Mouse (Mus musculus): ENCODE results near the gene Ints3.

The Ints3 gene

DNA sequence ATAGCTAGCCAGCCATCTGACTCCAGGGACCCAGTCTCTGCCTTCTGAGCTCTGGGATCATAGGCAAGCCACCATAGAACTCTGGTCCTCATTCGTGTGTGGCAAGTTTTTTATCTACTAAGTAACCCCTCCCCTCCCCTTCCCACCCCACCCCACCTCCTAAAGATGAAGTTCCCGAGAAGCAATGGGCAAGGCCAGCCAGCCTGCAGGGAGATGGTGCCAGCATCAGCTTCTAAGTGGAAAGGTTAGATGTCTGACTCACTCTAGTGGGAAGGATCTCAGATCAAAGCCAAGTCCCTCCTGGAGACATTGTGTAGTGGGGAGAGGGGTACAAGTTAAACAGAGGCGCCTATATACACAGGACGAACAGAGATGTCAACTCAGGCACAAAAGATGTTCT lies 42.4 kb downstream of the Ints3 start:
- DNase-seq (ENCODE audit: low spot score in 2 of 2) = no peak

DNA sequence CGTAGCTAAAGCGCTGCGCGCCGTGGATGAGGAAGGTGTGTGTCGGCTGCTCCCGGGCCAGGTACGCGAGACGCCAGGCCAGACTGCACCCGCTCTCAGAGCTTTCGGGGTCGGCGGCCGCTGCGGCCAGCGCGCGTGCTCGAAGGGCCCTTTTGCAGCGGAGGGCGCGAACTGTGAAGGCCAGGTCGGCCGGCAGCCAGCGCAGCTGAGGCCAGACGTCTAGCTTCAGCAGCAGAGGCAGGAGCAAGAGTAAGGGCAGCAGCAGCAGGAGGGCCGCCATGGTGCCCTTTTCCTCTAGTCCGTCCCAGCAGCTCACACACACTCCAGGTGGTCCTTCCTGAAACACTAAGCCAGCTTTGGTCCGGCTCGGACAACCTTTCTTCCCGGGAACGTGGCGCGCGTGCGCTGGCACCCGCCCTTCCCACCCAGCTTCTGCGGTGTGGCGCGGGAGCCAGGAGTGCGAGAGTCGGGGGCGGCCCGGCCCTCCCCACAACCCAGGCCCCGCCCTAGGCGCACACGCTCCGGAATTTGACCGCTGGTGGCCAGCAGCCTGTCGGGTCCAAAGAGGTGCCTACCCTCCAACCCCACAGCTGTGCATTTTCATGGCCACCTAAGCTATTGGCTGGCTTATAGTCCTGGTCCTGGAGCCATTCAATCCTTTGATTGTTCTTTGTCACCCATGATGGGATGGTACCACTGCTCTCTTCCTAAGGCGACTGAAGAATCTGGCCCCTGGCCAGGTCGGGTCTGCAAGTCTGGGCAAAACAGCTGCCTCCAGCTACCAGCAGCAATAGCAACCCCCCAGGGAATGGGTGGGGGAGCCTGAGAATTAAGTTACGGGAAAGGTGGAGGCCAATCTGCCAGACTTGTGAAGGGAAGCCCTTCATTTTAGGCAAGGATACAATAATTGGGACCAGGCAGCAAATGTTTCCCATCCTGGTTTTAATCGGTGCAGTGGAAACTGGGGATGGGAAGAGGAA lies 43.6 kb downstream of the Ints3 start, which contains the start of gene Slc27a3:
TSS of gene Slc27a3 (minus strand) at position 428 of the 980 bp plus-strand sequence.
- DNase-seq (ENCODE audit: low spot score in 2 of 2) = no peak

DNA sequence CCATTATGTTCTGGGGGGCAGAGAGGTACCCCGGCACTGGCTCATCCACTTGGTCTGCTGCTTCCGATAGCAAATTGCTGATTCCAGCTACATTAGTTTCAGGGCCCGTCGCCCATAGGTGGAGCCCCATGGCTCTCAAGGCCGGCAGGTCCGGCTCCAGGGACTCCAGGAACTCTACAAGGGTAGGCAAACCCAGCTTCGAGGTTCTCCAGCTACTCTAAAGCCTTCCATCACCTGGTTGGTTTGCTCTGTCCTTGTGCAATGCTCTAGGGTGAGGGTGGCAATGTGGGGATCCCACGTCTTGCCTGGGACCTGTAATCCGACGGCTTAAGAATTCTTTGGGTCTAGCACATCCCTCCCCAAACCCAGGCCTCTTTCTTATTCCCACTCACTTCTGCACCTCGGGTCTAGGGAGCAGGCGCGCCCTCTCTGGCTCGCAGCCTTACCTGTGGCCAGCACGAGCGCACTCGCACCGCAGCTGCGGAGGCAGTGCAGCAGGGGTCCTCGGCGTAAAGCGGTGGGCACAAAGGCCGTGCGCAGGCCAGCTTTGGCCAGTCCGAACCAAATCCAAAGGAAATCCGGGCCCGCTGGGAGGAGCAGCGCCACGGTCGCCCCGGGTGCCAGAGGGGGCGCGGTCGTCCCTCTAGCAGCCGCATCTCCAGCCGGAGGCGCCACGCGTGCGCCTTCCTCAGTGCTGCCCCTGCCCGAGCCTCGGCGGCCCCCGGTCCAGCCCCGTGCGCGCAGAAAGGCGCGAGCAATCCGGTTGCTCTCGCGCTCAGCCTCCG lies 44.5 kb downstream of the Ints3 start:
- no peak for DNase-seq (ENCODE audit: low spot score in 2 of 2)

DNA sequence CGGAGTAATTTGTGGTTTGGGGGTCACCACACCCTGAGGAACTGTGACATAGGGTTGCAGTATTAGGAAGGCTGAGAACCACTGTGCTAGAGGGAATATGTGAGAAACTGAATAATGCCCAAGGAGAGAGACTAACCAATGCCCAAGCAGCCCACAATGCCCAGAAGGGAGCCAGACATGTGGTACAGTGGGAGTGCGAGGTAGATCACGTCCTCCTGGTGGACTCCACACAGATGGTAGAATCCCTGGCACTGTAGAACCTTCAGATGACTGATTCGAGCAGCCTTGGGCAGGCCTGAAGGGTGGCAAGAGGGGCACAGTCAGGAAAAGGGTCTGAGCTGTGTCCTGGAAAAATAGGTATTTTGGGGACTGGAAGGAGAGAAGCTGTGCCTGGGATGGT lies 45.2 kb downstream of the Ints3 start:
- no peak for DNase-seq (ENCODE audit: low spot score in 2 of 2)

DNA sequence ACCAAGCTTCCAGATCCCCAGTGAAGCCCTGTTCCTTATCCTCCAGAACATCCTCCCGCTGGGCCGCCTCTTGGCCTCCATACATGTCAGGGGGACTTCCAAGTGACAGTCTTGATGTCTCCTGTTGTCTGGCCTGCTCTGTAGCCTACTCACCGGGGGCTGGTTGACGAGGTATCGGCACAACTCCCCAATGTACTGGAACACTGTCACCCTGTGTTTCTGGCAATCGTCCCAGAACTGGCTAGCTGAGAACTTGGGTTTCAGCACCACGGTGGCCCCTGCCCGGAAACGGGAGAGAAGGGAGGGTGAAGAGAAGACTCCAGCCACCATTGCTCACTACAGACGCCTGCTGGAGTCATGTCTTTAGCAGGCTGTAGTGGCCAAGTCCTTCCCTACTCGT lies 45.9 kb downstream of the Ints3 start:
- DNase-seq (ENCODE audit: low spot score in 2 of 2) = no peak

DNA sequence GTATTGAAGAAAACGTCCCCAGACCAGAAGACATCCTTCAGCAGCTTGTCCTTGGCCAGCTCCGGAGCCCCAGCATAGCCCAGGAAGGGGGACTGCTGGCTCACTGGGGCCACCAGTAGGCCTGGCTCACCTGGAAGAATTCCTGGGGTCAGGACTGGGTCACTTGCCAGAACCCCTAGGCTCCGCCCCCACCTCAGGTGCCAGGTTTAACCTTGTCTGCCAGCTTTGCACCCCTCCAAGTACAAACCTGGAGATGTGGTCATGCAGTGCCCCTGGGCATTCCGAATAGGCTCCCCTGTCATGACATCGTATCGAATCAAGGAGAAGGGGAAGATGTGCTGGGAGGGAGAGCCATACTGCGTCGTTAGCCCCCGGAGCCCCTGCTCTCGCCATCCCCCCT lies 46.6 kb downstream of the Ints3 start:
- no peak for DNase-seq (ENCODE audit: low spot score in 2 of 2)

DNA sequence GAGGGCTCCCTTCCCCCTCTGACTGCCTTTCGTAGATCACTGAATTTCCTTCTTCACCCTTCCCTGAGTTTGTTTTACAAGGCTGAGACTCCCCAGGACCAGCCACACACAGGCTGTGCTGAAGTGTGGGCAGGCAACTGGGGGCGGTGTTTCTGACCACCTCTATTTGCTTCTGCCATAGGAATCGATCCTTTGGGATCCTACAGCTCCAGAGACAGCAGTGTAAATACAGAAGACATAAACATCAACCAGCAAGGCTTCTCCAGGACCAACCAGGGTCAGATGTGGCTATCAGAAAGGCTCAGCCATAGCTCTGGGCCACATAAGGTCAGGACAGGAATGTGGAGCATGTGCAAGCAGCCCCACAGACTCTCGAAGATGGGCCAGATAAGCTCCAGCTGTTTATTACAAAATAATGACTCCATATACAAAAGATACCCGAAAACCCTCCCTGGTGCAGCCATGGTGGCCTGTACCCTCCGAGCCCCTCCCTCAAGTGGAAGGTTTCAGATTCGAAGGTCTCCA lies 48.5 kb downstream of the Ints3 start:
- no peak for DNase-seq (ENCODE audit: low spot score in 2 of 2)

DNA sequence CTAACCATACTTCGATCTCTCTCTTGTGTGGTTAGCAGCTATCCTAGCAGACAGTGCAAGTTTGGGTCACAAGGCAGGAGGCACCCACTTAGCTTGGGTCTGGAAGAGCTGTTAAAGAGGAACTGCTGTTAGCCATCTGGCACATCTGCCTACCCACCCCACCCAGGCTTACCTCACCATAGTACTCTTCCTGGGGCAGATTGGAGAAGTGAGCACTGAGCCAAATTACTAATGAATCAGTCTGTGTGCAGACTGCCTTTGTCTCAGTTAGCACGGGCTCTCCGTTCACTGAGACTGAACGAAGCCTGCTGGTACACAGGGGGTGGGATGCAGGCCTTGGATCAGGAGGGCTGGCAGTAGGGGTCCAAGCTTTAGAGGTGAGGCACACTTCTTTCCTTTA lies 49.7 kb downstream of the Ints3 start:
- peak; percentile 76 to 79 for DNase-seq (ENCODE audit: low spot score in 2 of 2)

DNA sequence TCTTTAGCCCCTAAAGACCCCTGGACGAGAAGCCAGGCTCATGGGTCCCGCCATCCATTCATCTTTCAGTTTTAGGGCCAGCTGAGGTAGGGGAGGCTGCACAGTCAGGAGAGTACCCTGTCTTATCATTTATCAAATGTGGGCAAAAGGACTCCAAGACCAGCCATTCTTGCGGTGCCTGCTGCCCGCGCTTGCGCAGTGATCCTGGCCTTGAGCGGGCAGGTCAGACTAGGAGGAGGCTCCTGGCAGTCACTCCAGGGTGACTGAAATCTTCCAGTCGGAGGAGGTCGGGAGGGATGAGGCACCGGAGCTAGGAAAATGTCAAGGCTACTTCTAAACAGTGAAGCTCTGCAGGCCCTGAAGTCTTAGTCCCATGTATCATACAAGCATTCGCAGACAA lies 51.7 kb downstream of the Ints3 start:
- no peak for DNase-seq (ENCODE audit: low spot score in 2 of 2)

DNA sequence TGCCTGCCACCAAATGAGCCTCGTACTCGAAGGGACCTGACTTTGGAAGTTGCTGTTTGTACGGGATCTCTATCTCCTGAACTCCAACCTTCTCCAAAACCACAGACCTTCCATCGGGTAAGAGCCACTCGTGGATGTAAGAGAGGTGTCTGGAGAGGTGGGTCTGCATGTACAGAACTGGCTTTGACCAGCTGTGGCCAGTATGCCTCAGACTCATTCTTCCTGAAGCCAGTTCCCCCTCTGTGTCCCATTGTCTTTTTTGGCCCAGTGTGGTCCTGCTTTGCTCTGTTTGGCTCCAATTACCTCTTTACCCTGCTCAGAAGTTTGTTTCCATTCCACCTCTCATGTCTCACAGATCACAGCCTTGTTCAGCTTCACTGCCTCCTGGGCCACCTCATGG lies 54.9 kb downstream of the Ints3 start:
- no peak for DNase-seq (ENCODE audit: low spot score in 2 of 2)

DNA sequence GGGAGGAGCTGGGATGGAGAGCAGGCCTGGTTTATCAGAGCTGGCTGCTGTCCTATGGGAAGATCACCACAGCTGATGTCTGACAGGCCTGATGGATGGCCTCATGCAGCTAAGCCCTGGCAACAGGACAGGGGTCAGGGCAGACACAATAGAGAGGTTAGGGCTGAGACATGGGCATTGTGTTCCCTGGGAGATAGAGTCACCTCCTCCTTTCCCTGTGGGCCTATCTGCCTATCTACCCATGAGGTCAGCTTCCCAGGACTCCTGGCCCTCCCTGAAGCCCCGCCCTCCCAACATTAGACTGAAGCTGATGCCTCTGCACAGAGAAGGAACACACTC lies 57.2 kb downstream of the Ints3 start:
- DNase-seq (ENCODE audit: low spot score in 2 of 2) = no peak

DNA sequence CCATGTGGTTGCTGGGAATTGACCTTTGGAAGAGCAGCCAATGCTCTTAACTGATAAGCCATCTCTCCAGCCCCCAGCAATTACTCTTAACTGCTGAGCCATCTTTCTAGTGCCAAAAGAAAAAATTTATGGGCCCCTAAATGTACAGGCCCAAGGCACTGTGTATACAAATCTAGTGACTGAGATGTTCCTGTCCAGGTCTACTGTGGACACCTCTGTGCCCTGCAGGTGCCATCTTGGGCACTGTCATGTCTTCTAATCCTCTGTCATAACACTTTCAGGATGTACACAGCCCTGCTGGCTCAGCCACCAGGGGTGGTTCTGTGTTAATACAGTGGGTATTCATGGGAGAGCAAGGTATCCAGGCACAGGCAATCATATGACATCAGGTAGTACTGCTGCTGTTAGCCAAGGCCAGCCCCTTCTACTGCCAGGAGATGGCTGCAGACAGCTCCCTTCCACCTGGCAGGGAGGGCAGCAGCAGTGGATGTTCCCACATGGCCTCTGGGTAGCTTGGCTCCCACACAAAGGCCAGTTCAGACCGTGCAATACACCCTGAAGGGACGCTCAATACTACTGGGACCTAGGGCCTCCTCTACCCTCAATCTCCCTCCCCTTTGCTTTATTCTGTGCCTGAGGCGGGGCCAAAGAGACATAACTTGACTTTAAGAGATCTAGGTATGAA lies 57.7 kb downstream of the Ints3 start:
- DNase-seq (ENCODE audit: low spot score in 2 of 2) = no peak

DNA sequence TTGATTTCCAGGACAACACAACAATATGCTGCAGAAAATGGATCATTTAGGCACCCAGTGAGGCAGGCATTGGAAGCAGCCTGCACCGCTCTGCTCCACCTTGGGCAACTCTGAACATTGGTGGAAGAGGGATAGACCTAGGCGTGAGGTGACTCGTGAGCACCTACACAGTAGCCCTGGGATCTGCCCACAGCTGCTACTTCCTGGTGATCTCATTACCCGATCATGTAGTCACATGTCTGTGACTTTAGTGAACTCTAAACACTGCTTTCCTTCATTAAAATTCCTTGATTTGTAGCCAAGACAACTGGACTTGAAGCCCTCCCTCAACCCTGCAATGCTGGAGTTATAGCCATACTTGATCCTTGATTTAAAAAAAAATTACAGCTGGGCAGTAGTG lies 59.1 kb downstream of the Ints3 start:
- no peak for DNase-seq (ENCODE audit: low spot score in 2 of 2)

DNA sequence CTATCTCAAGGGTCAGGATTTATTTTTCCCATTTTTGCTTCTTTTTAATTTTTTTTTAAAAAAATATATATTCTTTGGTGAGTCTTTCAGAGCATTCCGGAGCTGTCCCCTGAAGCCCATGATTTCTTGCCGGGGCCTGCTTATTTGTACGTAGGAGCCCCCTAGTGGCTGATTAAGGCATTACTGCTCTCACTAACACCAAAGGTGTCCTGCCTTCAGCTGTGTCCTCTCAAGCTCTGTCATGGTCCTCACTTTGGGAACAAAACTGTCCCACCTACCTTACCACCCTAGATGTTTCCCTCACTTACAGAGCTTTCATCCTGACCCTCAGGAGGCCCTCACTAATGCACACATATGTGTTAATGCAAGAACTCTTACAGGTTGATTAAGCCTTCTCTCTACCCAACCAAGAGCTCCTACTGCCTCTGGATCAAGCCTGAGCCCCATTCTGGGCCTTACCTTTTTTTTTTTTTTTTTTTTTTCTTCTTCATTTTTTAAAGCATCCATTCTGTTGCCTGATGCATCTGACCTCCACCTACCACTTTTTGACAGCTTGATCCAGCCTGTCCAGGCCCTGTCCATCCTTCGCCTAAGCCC lies 59.9 kb downstream of the Ints3 start:
- DNase-seq (ENCODE audit: low spot score in 2 of 2) = peak; percentile 72 to 80

DNA sequence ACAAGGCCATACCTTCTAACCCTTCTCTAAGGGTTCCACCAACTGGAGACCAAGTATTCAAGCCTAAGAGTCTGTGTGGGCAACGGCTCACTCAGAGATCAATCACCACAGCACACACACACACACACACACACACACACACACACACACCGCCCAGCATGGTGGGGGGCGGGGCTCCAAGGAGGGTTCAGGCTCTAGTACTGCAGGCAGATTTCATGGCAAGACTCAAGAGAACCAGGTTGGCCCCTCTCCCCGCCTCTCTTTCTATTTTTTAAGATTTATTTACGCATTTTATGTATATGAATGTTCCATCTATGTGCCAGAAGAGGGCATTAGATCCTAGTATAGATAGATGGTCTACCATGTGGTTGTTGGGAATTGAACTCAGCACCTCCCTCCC lies 60.6 kb downstream of the Ints3 start:
- no peak for DNase-seq (ENCODE audit: low spot score in 2 of 2)

DNA sequence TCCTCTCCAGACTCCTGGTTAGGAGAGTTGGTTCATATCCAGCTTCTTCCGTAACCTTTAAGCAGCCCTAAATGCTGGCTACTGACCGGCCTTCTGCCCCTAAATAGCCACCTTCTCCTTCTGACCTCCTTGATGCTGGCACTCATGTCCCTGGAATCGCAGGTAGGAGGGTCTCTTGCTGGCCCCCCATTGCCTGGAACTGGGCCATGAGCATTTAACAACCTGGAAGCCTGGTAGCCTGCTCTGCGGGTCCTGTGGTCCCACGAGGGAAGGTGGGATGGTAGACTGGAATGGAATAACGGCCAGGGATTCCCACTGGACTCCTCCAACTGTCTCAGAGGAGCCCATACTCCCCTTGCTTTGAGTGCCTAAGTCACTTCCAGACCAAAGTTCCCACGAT lies 61.6 kb downstream of the Ints3 start:
- DNase-seq (ENCODE audit: low spot score in 2 of 2) = no peak

DNA sequence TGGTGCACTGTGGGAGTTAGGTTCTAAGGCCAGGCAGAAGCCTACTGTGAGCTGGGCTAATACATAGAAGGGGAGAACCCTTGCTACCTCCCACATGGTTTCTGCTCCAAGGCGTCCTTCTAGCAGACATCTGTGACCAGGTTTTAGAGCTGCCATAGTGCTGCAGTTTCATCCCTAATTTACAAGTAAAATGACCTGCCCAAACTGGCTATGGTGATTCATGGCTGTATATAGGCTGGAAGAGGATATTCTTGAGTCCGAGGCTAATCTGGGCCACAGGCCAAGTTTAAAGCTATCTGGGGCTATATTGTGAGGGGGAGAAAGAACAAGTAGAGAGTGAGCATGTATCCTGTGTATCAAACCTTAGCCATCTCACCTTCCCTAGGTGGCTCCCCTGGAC lies 64.4 kb downstream of the Ints3 start:
- DNase-seq (ENCODE audit: low spot score in 2 of 2) = no peak

DNA sequence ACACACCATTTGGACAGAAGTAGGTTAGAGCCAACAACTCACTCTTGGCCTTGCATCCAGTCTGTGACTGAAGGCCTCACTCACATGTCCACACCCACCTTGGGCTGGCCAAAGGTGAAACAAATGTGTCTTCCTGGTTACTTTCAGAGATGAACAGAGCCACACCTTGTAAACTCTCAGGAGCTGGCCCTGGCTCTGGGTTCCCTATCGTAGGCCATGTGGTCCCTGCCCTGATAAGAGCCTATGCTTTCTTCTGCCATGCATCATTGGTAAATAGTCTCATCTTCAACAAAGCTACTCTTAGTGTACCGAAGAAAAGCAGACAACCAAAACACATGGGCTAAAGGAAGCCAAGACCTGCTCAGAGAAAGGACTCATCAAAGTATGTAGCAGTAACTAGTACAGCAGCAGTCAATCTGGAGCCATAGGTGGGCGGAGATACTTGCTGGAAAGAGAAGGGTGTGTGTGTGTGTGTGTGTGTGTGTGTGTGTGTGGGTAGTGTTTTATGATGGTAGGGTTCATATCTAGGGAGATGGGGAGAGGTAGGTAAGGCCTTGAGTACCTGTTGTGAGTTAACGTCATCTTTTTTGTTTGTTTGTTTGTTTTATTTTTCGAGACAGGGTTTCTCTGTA lies 66.3 kb downstream of the Ints3 start:
- no peak for DNase-seq (ENCODE audit: low spot score in 2 of 2)

DNA sequence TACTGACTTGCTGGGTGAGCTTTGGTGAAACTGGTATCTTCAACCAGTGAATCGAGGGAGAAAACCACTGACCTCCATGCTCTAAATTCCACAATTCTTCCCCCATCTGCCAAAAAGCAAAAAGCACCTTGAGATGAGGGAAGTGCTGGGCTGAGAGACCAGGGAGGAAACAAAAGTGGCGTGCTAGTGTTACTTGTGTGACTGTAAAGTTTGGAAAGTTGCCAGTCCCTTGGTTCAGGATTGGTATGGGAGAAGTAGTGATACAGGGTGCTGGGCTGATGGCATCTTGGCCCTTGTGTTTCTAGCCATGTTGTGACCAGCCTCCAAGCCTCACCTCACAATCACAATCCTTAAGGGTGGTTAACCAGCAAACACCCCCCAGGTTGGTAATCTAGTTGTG lies 71.1 kb downstream of the Ints3 start:
- no peak for DNase-seq (ENCODE audit: low spot score in 2 of 2)

DNA sequence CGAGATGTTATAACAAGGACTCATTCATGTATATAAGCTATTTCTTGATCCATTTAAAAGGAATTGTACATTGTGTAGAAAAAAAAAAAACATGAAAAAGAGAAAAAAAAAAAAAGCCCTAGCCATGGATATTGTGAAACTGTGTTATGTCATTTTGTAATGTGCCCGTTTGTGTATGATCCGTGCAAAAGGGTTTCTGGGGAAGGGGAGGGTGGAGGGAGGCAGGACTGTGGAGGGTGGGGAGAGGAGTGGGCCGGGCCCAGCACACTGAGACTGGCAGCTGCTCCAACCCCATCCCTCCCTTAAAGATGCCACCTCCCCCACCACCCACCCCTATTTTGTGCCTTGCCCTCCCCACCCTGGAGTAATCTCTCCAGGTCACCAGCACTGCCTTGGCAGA lies 71.9 kb downstream of the Ints3 start:
- DNase-seq (ENCODE audit: low spot score in 2 of 2) = no peak

DNA sequence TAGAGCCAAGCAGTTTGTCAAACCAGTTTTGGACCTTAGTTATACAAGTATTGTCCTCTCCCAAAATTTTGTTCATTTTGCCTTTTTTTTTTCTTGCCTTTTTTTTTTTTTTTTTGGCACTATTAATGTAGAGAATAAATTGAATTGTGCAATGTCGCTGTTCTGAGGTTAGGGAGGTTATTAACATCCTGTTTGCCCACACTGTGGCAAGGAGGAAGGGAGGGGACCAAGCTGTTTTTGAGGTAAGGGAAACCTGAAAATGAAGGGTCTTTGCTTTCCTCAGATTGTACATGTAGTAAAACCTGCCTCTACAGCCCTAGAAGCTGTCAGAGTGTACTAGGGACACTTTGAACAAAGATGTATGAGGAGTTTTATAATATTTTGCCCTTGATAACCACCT lies 74.2 kb downstream of the Ints3 start:
- no peak for DNase-seq (ENCODE audit: low spot score in 2 of 2)

Data from spleen, postnatal 36 days (tissue).